Mouse (Mus musculus): ENCODE measurements around the gene Gli2. TPM values are rescaled to one million over a fixed set of nuclear protein-coding genes. Genes with fewer than 3 reads are reported as not detected.

The Gli2 gene
- polyA plus RNA-seq, 1 experiment from 2014 or later, result 0.22 TPM

DNA sequence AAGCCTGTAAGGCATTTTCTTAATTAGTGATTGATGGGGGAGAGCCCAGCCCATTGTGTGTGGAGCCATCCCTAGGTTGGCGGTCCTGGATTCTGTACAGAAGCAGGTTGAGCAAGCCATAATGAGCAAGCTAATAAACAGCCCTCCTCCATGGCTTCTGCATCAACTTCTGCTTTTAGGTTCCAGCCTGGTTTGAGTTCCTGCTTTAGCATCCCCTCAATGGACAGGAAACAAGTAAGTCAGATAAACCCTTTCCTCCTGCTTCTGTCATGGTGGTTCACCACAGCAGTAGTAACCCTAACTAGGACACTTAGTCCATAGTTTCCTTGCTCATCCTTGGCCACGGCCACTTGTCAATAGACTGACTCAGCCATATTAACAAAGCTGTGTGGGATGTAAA, 238.4 kb downstream of the Gli2 start:
- H3K27ac ChIP-seq, result no peak overlapping the region
- ATAC-seq (ENCODE audit: low read depth), result no peak
- no peaks in the 10 kb centered on the region for H3K27me3 ChIP-seq
- no peak overlapping the region for H3K9ac ChIP-seq
- no peaks in the 10 kb centered on the region for H3K9me3 ChIP-seq (replicated peaks)
- H3K4me3 ChIP-seq (replicated peaks), result no peak overlapping the region
- no peak overlapping the region for H3K4me2 ChIP-seq
- no peaks in the 10 kb centered on the region for H3K4me1 ChIP-seq (replicated peaks)
- no peaks in the 10 kb centered on the region for H3K36me3 ChIP-seq
- DNase-seq, result no peak
- 36% methylated on average over 2 of the region's 2 CpGs for WGBS (ENCODE audit: insufficient replicate concordance)

DNA sequence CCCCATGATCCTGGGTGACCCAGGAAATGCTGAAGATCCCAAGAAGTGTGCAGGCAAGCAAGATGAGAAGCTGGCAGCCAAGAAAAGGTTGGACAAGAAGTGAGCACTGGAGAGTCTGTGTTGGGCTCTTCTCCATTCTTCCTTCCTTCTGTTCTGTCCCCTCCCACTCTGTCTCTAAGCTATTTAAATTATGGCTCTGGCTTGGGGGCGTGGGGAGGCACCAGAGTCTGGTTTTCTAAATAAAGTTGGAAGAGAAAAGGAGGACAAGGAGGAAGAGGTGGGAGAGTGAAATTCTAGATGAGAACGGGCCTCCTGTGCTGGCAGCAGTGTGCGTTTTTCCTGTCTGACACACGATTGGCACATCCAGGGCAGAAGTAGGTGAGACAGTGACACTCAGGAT, 243.1 kb downstream of the Gli2 start:
- DNase-seq (no peak), ATAC-seq (ENCODE audit: low read depth) (no peak)
- 58% methylated on average over 4 of the region's 4 CpGs for WGBS (ENCODE audit: insufficient replicate concordance)
- H3K27me3 ChIP-seq, result no peaks in the 10 kb centered on the region
- H3K9me3 ChIP-seq (replicated peaks), result no peaks in the 10 kb centered on the region
- H3K4me2 ChIP-seq, result no peak overlapping the region
- no peaks in the 10 kb centered on the region for H3K4me1 ChIP-seq (replicated peaks)
- H3K36me3 ChIP-seq, result no peaks in the 10 kb centered on the region
- no peak overlapping the region for H3K9ac ChIP-seq
- no peak overlapping the region for H3K4me3 ChIP-seq (replicated peaks)
- no peak overlapping the region for H3K27ac ChIP-seq

DNA sequence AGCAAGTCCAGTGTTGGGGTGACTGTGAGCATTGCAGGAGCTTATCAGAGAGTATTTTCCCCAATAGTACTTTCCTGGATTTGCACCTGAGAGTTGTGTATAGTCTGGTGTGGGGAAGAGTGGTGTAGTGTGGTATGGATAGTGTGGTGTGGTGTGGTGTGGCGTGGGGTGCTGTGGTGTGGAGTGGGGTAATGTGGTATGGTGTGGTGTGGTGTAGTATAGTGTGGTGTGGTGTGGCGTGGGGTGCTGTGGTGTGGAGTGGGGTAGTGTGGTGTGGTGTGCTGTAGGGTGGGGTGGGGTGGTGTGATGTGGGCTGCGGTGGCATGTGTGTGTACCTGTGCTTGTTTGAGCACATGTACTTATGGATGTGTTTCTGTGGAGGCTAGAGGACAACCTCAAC, 246.7 kb downstream of the Gli2 start:
- DNase-seq (no peak), ATAC-seq (ENCODE audit: low read depth) (no peak)
- H3K36me3 ChIP-seq, result no peaks in the 10 kb centered on the region
- H3K27ac ChIP-seq, result no peak overlapping the region
- no peak overlapping the region for H3K4me3 ChIP-seq (replicated peaks)
- no peaks in the 10 kb centered on the region for H3K27me3 ChIP-seq
- no peaks in the 10 kb centered on the region for H3K4me1 ChIP-seq (replicated peaks)
- H3K9ac ChIP-seq, result no peak overlapping the region
- WGBS (ENCODE audit: insufficient replicate concordance), result 76% methylated on average over 3 of the region's 3 CpGs
- H3K4me2 ChIP-seq, result no peak overlapping the region
- H3K9me3 ChIP-seq (replicated peaks), result no peaks in the 10 kb centered on the region

DNA sequence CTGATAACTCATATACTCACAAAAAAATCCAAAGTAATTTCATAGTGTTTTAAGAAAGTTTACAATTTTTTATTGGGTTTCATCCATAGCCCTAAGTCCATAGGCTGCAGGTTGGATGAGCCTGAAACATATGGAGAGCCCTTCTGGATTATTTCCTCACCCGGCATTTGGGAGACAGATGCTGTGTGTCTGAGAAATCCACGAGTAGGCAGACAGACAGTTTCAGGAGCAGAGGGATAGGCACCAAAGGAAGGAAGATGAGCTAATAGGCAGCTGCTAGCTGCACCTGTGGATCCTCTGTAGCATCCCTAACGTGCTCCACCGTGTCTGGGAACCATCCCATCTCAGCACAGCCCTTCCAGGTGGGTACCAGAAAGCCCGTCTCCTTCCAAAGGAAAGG, 251.3 kb downstream of the Gli2 start:
- Histone ChIP-seq H3K27me3 (no peaks in the 10 kb centered on the region), H3K4me1 (replicated peaks) (no peaks in the 10 kb centered on the region), H3K9ac (no peak overlapping the region), H3K9me3 (replicated peaks) (no peaks in the 10 kb centered on the region), H3K27ac (no peak overlapping the region), H3K4me3 (replicated peaks) (no peak overlapping the region), H3K4me2 (no peak overlapping the region), H3K36me3 (no peaks in the 10 kb centered on the region)
- 72% methylated on average over 5 of the region's 5 CpGs for WGBS (ENCODE audit: insufficient replicate concordance)
- DNase-seq, result no peak
- ATAC-seq (ENCODE audit: low read depth), result no peak

DNA sequence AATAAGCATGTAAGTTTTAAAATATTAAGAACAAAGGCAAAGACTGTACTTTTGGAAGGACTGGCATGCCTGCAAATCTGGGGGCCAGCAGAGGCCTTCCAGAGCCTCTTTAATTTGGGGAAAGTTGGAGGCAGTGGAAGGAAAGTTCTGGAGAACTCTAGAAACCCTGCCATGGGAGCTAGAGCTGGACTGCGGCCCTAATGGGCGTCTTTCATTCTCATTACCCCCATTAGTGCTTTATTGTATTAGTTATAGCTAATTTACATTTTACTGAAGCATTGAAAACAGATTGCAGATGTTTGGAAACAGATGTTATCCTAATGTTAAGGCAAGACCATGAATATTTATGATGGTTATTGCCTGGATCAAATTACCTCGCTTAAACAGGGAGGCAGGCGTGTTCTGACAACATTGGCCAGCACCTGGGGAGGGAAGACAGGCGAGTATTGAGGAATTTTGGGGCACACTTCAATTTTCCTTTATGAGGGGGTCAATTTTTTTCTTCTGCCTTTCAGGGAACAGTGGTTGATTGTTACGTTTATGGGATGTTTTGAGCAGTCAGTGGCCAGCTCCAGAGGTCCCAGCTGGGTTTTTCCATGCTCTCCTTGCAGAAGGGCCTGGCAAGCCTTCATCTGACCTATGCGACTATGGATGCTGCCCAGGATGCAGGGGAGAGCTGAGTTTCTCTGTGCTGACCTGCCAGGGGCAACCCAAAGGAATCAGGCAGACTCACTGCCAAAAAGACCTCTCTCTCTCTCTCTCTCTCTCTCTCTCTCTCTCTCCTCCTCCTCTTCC, 253.9 kb downstream of the Gli2 start:
- Histone ChIP-seq H3K36me3 (no peaks in the 10 kb centered on the region), H3K4me3 (replicated peaks) (no peak overlapping the region), H3K9me3 (replicated peaks) (no peaks in the 10 kb centered on the region), H3K27me3 (no peaks in the 10 kb centered on the region), H3K4me2 (no peak overlapping the region), H3K27ac (no peak overlapping the region), H3K9ac (no peak overlapping the region), H3K4me1 (replicated peaks) (no peaks in the 10 kb centered on the region)
- ATAC-seq (ENCODE audit: low read depth) (no peak), DNase-seq (no peak)
- 57% methylated on average over 7 of the region's 7 CpGs for WGBS (ENCODE audit: insufficient replicate concordance)

DNA sequence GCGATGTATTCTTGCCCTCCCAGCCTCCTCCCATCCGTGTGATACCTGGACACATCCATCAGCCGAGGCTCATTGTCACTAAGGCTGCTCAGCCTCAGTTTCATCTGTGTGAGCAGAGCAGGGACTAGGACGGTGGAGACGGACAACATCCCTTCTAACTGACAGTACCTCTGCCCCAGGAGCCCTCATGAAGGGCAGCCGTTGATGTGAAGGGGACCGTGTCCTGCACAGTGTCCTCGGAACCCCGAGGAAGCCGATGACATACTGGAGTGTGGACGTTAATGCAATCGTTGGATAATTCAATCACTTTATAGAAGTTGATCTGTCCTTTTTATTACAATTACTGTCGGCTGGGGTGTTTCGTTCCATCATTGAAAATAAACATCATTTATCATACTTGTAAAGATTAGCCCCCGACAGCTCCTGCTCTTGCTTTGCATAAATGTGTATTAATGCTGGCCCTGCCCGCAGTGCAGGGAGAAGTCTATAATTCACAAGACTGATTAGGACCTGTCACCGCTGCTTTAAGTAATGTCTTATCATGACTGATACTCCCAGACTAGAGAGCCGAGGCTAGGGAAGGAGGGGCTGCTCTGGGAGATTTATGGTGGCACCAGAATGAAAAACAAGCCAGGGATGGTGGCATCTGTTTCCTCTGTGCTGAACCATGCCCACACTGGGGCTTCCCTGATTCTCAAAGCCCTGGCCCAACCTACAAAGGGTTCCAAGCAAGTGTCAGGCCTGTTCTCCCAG, 257.8 kb downstream of the Gli2 start:
- Histone ChIP-seq H3K4me3 (replicated peaks) (no peak overlapping the region), H3K4me1 (replicated peaks) (no peaks in the 10 kb centered on the region), H3K27me3 (no peaks in the 10 kb centered on the region), H3K9me3 (replicated peaks) (no peaks in the 10 kb centered on the region), H3K27ac (no peak overlapping the region), H3K36me3 (no peaks in the 10 kb centered on the region), H3K9ac (no peak overlapping the region), H3K4me2 (no peak overlapping the region)
- WGBS (ENCODE audit: insufficient replicate concordance), result 73% methylated on average over 18 of the region's 18 CpGs
- DNase-seq (no peak), ATAC-seq (ENCODE audit: low read depth) (no peak)

DNA sequence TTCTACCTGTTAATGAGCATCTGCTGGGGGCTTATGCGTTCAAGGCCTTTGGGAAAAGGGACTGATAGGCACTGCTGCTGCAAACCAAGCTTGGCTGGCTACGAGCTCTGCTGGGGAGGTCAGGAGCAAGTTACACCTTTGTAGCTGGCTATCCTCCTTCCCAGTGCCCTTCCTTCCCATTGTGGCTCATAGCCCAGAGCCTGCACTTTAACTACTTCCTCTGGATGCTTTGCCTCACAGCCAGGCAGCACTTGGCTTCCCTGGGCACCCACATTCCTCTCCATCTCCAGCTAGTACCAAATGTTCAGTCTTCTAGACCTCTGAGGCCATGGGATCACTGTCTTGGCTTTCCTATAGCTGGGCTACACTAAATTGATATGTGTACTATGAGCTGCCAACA, 263.5 kb downstream of the Gli2 start:
- Histone ChIP-seq H3K36me3 (no peaks in the 10 kb centered on the region), H3K4me3 (replicated peaks) (no peak overlapping the region), H3K9me3 (replicated peaks) (no peaks in the 10 kb centered on the region), H3K4me1 (replicated peaks) (no peaks in the 10 kb centered on the region), H3K4me2 (no peak overlapping the region), H3K27me3 (no peaks in the 10 kb centered on the region), H3K27ac (no peak overlapping the region), H3K9ac (no peak overlapping the region)
- DNase-seq (no peak), ATAC-seq (ENCODE audit: low read depth) (no peak)
- WGBS (ENCODE audit: insufficient replicate concordance), result 58% methylated on average over 2 of the region's 2 CpGs

DNA sequence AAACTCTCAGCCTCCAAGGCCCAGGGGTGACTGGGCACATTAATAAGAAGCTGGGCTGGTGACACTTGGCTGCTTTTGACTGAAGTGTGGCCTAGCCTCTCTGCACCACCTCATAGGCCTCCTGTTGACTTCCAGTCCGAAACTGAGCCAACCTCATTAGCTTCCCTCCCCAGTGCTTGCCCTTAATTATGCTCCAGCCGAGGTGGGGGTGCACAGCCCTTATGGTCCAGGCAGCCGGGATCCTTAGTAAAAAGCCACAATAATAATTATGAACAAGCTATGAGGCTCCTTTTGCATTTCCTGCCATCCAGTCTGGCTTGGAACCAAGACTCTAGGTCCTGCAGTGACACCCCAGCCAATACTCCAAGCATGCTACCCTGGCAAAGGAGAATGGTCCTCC, 264.0 kb downstream of the Gli2 start:
- DNase-seq (no peak), ATAC-seq (ENCODE audit: low read depth) (no peak)
- Histone ChIP-seq H3K36me3 (no peaks in the 10 kb centered on the region), H3K27ac (no peak overlapping the region), H3K9ac (no peak overlapping the region), H3K4me1 (replicated peaks) (no peaks in the 10 kb centered on the region), H3K4me2 (no peak overlapping the region), H3K4me3 (replicated peaks) (no peak overlapping the region), H3K27me3 (no peaks in the 10 kb centered on the region), H3K9me3 (replicated peaks) (no peaks in the 10 kb centered on the region)
- 55% methylated on average over 3 of the region's 3 CpGs for WGBS (ENCODE audit: insufficient replicate concordance)

DNA sequence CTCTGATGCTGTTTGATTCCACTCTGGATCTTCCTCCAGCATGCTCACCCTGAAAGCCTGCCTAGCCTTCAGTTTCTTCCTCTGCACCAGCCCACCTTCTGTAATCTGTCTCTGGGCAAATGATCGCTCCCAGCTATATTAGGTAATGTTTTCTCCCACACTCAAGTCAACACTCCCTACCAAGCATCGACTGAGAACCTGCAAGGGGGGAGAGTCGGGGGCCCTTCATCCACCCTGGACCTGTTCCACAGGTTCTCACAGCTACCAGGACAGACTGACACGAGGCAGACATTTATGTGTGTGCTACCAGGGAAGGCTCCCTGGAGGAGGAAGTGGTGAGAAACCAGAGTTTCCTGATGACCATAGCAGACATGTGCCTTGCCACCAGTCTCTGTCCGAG, 264.6 kb downstream of the Gli2 start:
- WGBS (ENCODE audit: insufficient replicate concordance), result 36% methylated on average over 5 of the region's 5 CpGs
- Histone ChIP-seq H3K9ac (no peak overlapping the region), H3K4me3 (replicated peaks) (no peak overlapping the region), H3K4me2 (no peak overlapping the region), H3K36me3 (no peaks in the 10 kb centered on the region), H3K9me3 (replicated peaks) (no peaks in the 10 kb centered on the region), H3K27ac (no peak overlapping the region), H3K4me1 (replicated peaks) (no peaks in the 10 kb centered on the region), H3K27me3 (no peaks in the 10 kb centered on the region)
- no peak for ATAC-seq (ENCODE audit: low read depth)
- DNase-seq, result no peak

DNA sequence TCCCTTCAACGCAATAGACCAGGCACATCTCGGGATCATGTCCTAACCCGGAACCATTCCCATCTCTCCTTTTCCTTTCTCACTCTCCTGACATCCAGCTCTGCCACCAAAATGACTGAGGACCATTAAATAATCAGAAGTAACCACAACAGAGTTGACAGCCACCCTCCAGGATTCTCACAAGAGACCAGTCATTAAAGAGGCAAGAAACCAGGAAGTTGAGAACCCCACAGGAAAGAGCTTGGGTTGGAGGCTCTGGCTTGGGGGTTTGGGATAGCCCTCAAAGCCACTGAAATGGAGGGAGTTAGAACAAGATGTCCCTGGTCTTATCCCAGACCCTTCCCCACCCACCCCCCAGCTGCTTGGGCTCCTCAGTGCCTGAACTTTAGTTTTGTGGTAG, 265.9 kb downstream of the Gli2 start:
- no peak for DNase-seq
- H3K4me2 ChIP-seq, result no peak overlapping the region
- 29% methylated on average over 3 of the region's 3 CpGs for WGBS (ENCODE audit: insufficient replicate concordance)
- no peak overlapping the region for H3K27ac ChIP-seq
- no peaks in the 10 kb centered on the region for H3K4me1 ChIP-seq (replicated peaks)
- H3K9me3 ChIP-seq (replicated peaks), result no peaks in the 10 kb centered on the region
- no peaks in the 10 kb centered on the region for H3K36me3 ChIP-seq
- no peak overlapping the region for H3K9ac ChIP-seq
- no peaks in the 10 kb centered on the region for H3K27me3 ChIP-seq
- no peak for ATAC-seq (ENCODE audit: low read depth)
- H3K4me3 ChIP-seq (replicated peaks), result no peak overlapping the region
